Mouse (Mus musculus) liver, adult 2 months (tissue): Measurements from ENCODE around the gene Rag1.

ENCODE experiments used
- CTCF ChIP-seq: fragments of 200-500 bp; IDR thresholded peaks from 2 replicates; pipeline ENCODE4 v1.5.1; 2011; ENCODE audit warnings: low read depth, low read length, control low read depth
- POLR2A ChIP-seq: fragments of 200-500 bp; IDR thresholded peaks from 2 replicates; pipeline ENCODE4 v1.6.1; 2011; ENCODE audit warnings: low read length, control low read depth; ENCODE audit not compliant: insufficient read depth; ENCODE audit errors: extremely low read depth

GRCm38 (mm10) chr2:101648361-101648760 is 940 bp downstream of the Rag1 start:
- TF ChIP-seq POLR2A (no peak), CTCF (no peak)
